Mouse (Mus musculus) embryonic facial prominence, embryonic 13.5 days (tissue): ENCODE results near the gene 8030474K03Rik. TPM values are rescaled to one million over a fixed set of nuclear protein-coding genes. Genes with fewer than 3 reads are reported as not detected.

ENCODE experiments used
- ATAC-seq: fragments of 200-750 bp; cut with Nextera tagmentation; 2 replicates; pipeline ENCODE4 v1.8.0; 2017; ENCODE audit warnings: low read depth; ENCODE audit not compliant: insufficient number of reproducible peaks, insufficient read depth, low FRiP score, low TSS enrichment
- H3K27ac ChIP-seq: fragments of 300-500 bp; sonication (generic); 2 replicates; pipeline ENCODE4 v1.5.1; 2015; ENCODE audit warnings: moderate library complexity, mild to moderate bottlenecking, inconsistent platforms
- H3K27me3 ChIP-seq: fragments of 300-500 bp; sonication (generic); 2 replicates; pipeline ENCODE4 v1.6.1; 2015; ENCODE audit warnings: mild to moderate bottlenecking, inconsistent platforms
- H3K36me3 ChIP-seq: fragments of 300-500 bp; sonication (generic); 2 replicates; pipeline ENCODE4 v1.6.1; 2015; ENCODE audit warnings: mild to moderate bottlenecking, inconsistent platforms
- H3K4me1 ChIP-seq: fragments of 300-500 bp; sonication (generic); 2 replicates; pipeline ENCODE4 v1.6.1; 2015; ENCODE audit warnings: inconsistent platforms
- H3K4me2 ChIP-seq: fragments of 300-500 bp; sonication (generic); 2 replicates; pipeline ENCODE4 v1.6.1; 2015; ENCODE audit warnings: moderate library complexity, mild to moderate bottlenecking, inconsistent platforms
- H3K4me3 ChIP-seq: fragments of 300-500 bp; sonication (generic); 2 replicates; pipeline ENCODE4 v1.5.1; 2015; ENCODE audit warnings: mild to moderate bottlenecking, inconsistent platforms
- H3K9ac ChIP-seq: fragments of 300-500 bp; sonication (generic); 2 replicates; pipeline ENCODE4 v1.6.1; 2015; ENCODE audit warnings: mild to moderate bottlenecking, inconsistent platforms
- H3K9me3 ChIP-seq: fragments of 300-500 bp; sonication (generic); 2 replicates; pipeline ENCODE4 v1.6.1; 2016; ENCODE audit warnings: inconsistent platforms
- WGBS: fragments of 180-500 bp; shearing (Covaris S2); methylation state at CpG from one replicate; pipeline ENCODE4 v1.1.7; 2015; ENCODE audit warnings: mixed read lengths; 5-methylcytosine and 5-hydroxymethylcytosine counted together
- polyA plus RNA-seq: library from polyadenylated mRNA; unstranded; fragments of >200 nt; fragmentation: Nextera tagmentation; extraction: Ambion mirVana; gene quantifications from 2 replicates; pipeline ENCODE4 v1.2.1, GENCODE M21; 2015

Gene 8030474K03Rik
- not detected in 2 replicates for polyA plus RNA-seq

GRCm38 (mm10) chrX:101794342-101794741 lies at the start of gene 8030474K03Rik, which contains the start of gene Gm4779:
TSS of gene 8030474K03Rik (plus strand) at chrX:101794656.
TSS of gene Gm4779 (minus strand) at chrX:101794423.
- no peaks in the 10 kb centered on the region for H3K4me1 ChIP-seq
- no peak within 1 kb of the TSS for H3K9ac ChIP-seq
- H3K27ac ChIP-seq: no peak within 1 kb of the TSS
- no peak within 1 kb of the TSS for H3K4me2 ChIP-seq
- ATAC-seq: no peak
- H3K9me3 ChIP-seq: no peaks in the 10 kb centered on the region
- WGBS: 90% methylated on average over 35 of the region's 35 CpGs
- no peak within 1 kb of the TSS for H3K4me3 ChIP-seq
- no peaks in the 10 kb centered on the region for H3K36me3 ChIP-seq
- 0 out of 2 replicates have a peak, but pooled peaks cover 5% of the 10 kb centered on the region for H3K27me3 ChIP-seq

GRCm38 (mm10) chrX:101750144-101750543 lies 44.3 kb upstream of the 8030474K03Rik start:
- H3K4me2 ChIP-seq: no peak overlapping the region
- H3K4me1 ChIP-seq: no peaks in the 10 kb centered on the region
- H3K4me3 ChIP-seq: no peak overlapping the region
- no peaks in the 10 kb centered on the region for H3K9me3 ChIP-seq
- H3K27me3 ChIP-seq: peaks cover 40% of the 10 kb centered on the region; the same call in 1 of the 2 replicates
- no peak overlapping the region for H3K9ac ChIP-seq
- H3K27ac ChIP-seq: no peak overlapping the region
- no peak for ATAC-seq
- 62% methylated on average over 4 of the region's 4 CpGs for WGBS
- H3K36me3 ChIP-seq: no peaks in the 10 kb centered on the region

GRCm38 (mm10) chrX:101754478-101754877 lies 40.0 kb upstream of the 8030474K03Rik start:
- peaks cover 32% of the 10 kb centered on the region; the same call in 1 of the 2 replicates for H3K27me3 ChIP-seq
- no peak overlapping the region for H3K4me3 ChIP-seq
- H3K4me1 ChIP-seq: no peaks in the 10 kb centered on the region
- H3K36me3 ChIP-seq: no peaks in the 10 kb centered on the region
- H3K4me2 ChIP-seq: no peak overlapping the region
- WGBS: 70% methylated on average over 5 of the region's 5 CpGs
- no peak overlapping the region for H3K27ac ChIP-seq
- no peak for ATAC-seq
- H3K9ac ChIP-seq: no peak overlapping the region
- no peaks in the 10 kb centered on the region for H3K9me3 ChIP-seq

GRCm38 (mm10) chrX:101764621-101765020 lies 29.8 kb upstream of the 8030474K03Rik start:
- Histone ChIP-seq H3K4me1 (no peaks in the 10 kb centered on the region), H3K27ac (no peak overlapping the region), H3K36me3 (no peaks in the 10 kb centered on the region), H3K4me2 (no peak overlapping the region), H3K9me3 (no peaks in the 10 kb centered on the region), H3K4me3 (no peak overlapping the region), H3K27me3 (peaks cover 22% of the 10 kb centered on the region), H3K9ac (no peak overlapping the region)
- 63% methylated on average over 5 of the region's 5 CpGs for WGBS
- no peak for ATAC-seq

GRCm38 (mm10) chrX:101765111-101765510 lies 29.3 kb upstream of the 8030474K03Rik start:
- no peaks in the 10 kb centered on the region for H3K4me1 ChIP-seq
- WGBS: 79% methylated on average over 4 of the region's 4 CpGs
- no peak overlapping the region for H3K4me2 ChIP-seq
- no peak overlapping the region for H3K27ac ChIP-seq
- no peak overlapping the region for H3K9ac ChIP-seq
- H3K9me3 ChIP-seq: no peaks in the 10 kb centered on the region
- H3K27me3 ChIP-seq: peaks cover 20% of the 10 kb centered on the region
- no peak overlapping the region for H3K4me3 ChIP-seq
- no peaks in the 10 kb centered on the region for H3K36me3 ChIP-seq
- no peak for ATAC-seq

GRCm38 (mm10) chrX:101767280-101767679 lies 27.2 kb upstream of the 8030474K03Rik start:
- 59% methylated on average over 7 of the region's 7 CpGs for WGBS
- no peak overlapping the region for H3K4me2 ChIP-seq
- H3K4me3 ChIP-seq: no peak overlapping the region
- no peaks in the 10 kb centered on the region for H3K9me3 ChIP-seq
- no peak overlapping the region for H3K27ac ChIP-seq
- peaks cover 7% of the 10 kb centered on the region for H3K27me3 ChIP-seq
- H3K9ac ChIP-seq: no peak overlapping the region
- H3K4me1 ChIP-seq: no peaks in the 10 kb centered on the region
- ATAC-seq: no peak
- H3K36me3 ChIP-seq: no peaks in the 10 kb centered on the region

- H3K9ac ChIP-seq: no peak overlapping the region
- H3K4me1 ChIP-seq: no peaks in the 10 kb centered on the region
- no peak overlapping the region for H3K4me3 ChIP-seq
- H3K4me2 ChIP-seq: no peak overlapping the region
- 75% methylated on average over 2 of the region's 2 CpGs for WGBS
- H3K27me3 ChIP-seq: peaks cover 22% of the 10 kb centered on the region
- no peaks in the 10 kb centered on the region for H3K36me3 ChIP-seq
- no peaks in the 10 kb centered on the region for H3K9me3 ChIP-seq
- no peak for ATAC-seq
- no peak overlapping the region for H3K27ac ChIP-seq
Observed at GRCm38 (mm10) chrX:101769478-101769877, 25.0 kb upstream of the 8030474K03Rik start.

- WGBS: 43% methylated on average over 3 of the region's 3 CpGs
Observed at GRCm38 (mm10) chrX:101770307-101770706, 24.1 kb upstream of the 8030474K03Rik start.

GRCm38 (mm10) chrX:101772035-101772434 lies 22.4 kb upstream of the 8030474K03Rik start:
- Histone ChIP-seq H3K9me3 (no peaks in the 10 kb centered on the region), H3K4me2 (no peak overlapping the region), H3K36me3 (no peaks in the 10 kb centered on the region), H3K4me1 (no peaks in the 10 kb centered on the region), H3K4me3 (no peak overlapping the region), H3K27me3 (peaks cover 33% of the 10 kb centered on the region), H3K27ac (no peak overlapping the region), H3K9ac (no peak overlapping the region)
- no peak for ATAC-seq
- 44% methylated on average over 5 of the region's 5 CpGs for WGBS

More at GRCm38 (mm10) chrX:101770307-101770706, 24.1 kb upstream of the 8030474K03Rik start:
- H3K27ac ChIP-seq: no peak overlapping the region
- peaks cover 29% of the 10 kb centered on the region for H3K27me3 ChIP-seq
- H3K4me3 ChIP-seq: no peak overlapping the region
- H3K36me3 ChIP-seq: no peaks in the 10 kb centered on the region
- ATAC-seq: no peak
- no peaks in the 10 kb centered on the region for H3K9me3 ChIP-seq
- no peak overlapping the region for H3K4me2 ChIP-seq
- no peaks in the 10 kb centered on the region for H3K4me1 ChIP-seq
- no peak overlapping the region for H3K9ac ChIP-seq

GRCm38 (mm10) chrX:101791551-101791950 lies 2.9 kb upstream of the 8030474K03Rik start:
- Histone ChIP-seq H3K9me3 (no peaks in the 10 kb centered on the region), H3K4me2 (no peak overlapping the region), H3K27me3 (peaks cover 8% of the 10 kb centered on the region), H3K4me1 (no peaks in the 10 kb centered on the region), H3K27ac (no peak overlapping the region), H3K9ac (no peak overlapping the region), H3K4me3 (no peak overlapping the region), H3K36me3 (no peaks in the 10 kb centered on the region)
- 46% methylated on average over 4 of the region's 4 CpGs for WGBS
- ATAC-seq: no peak

- no peak for ATAC-seq
- no peaks in the 10 kb centered on the region for H3K36me3 ChIP-seq
- H3K9ac ChIP-seq: no peak overlapping the region
- WGBS: 38% methylated on average over 2 of the region's 2 CpGs
- peaks cover 14% of the 10 kb centered on the region; the same call in 1 of the 2 replicates for H3K27me3 ChIP-seq
- H3K9me3 ChIP-seq: no peaks in the 10 kb centered on the region
- H3K4me2 ChIP-seq: no peak overlapping the region
- no peak overlapping the region for H3K27ac ChIP-seq
- no peaks in the 10 kb centered on the region for H3K4me1 ChIP-seq
- H3K4me3 ChIP-seq: no peak overlapping the region
Observed at GRCm38 (mm10) chrX:101805512-101805911, 11.1 kb downstream of the 8030474K03Rik start.

- Histone ChIP-seq H3K4me1 (no peaks in the 10 kb centered on the region), H3K4me2 (no peak overlapping the region), H3K9ac (no peak overlapping the region), H3K27ac (no peak overlapping the region), H3K36me3 (no peaks in the 10 kb centered on the region), H3K4me3 (no peak overlapping the region), H3K9me3 (no peaks in the 10 kb centered on the region), H3K27me3 (peaks cover 18% of the 10 kb centered on the region)
- no peak for ATAC-seq
- 60% methylated on average over 3 of the region's 3 CpGs for WGBS
Observed at GRCm38 (mm10) chrX:101811750-101812149, 17.3 kb downstream of the 8030474K03Rik start.
